Mouse (Mus musculus) Muller cell, postnatal 12 days (primary cell): ENCODE measurements around the gene Syngr2.

ENCODE experiments used
- DNase-seq: peaks from one replicate; pipeline ENCODE4 v3.0.0-alpha.2; 2015; ENCODE audit errors: inconsistent ontology term

The Syngr2 gene

DNA sequence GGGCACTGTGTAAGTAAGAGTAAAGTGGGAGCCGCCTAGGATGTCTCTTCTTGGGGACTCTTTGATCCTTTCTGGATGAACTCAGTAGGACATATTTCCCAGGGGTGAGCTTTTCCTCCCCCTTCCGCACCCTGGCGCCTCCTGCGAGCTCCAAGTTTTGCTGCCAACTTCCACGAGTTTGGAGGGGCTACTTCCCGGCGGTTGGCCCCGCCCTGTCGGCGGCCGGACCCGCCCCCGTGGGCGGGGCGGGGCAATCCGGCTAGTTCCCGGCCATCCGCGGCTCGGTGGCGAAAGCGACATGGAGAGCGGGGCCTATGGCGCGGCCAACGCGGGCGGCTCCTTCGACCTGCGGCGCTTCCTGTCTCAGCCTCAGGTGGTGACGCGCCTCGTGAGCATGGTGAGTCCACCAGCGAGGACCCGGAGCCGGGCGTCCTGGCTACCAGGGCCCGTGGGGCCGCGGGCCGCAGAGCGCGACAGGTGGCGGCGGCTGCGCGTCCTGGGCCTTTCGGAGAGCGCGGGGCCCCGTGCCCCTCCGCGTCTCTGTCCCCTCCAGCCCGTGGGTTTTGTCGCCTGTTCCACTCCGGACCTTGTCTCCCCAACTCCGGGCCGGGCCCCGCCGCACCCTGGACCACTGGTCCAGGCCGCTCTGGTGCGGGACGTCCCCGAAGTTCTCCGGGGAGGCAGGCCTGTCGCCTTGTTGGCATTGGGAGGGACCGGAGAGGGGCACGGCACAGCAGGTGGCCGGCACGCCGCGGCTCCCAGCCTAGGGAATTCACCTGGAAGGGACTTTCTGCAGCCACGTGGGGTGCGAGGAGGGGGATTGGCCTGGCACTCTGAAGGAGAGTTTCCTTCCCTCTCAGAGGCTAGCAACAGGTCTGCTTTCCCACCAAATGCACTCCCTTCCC, at the start of gene Syngr2, which contains the start of gene Gm20708:
TSS of gene Syngr2 (plus strand) at position 262 of the 905 bp plus-strand sequence.
TSS of gene Gm20708 (plus strand) at position 262 of the 905 bp plus-strand sequence.
- peak; percentile 87 for DNase-seq

DNA sequence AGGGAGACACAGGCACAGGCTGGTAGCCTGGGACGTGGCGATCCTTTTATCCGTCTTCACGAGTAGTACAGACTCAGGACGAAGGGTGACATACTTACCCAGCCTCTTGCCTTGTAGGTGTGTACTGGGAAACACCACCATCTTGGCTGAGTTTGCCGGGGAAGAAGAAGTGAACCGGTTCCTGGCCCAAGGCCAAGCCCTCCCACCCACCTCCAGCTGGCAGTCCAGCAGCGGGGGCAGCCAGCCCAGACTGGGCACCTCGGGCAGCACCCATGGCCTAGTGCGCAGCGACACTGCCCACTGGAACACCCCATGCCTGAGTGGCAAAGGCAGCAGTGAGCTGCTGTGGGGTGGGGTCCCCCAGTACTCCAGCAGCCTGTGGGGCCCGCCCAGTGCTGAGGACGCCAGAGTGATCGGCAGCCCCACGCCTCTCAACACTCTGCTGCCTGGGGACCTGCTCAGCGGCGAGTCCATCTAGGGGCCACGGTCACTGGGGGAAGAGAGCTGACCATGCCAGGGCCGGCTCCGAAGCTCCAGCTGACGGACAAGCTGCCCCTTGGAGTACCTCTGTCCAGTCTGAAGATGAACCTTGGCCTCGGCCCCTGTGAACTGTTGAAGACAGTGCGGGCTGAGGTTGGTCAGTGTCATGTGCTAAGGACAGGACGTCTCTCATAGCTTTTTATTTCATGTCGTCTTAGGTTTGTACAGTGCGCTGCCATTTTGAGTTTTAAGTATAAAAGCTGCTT, 48.9 kb upstream of the Syngr2 start:
- no peak for DNase-seq

DNA sequence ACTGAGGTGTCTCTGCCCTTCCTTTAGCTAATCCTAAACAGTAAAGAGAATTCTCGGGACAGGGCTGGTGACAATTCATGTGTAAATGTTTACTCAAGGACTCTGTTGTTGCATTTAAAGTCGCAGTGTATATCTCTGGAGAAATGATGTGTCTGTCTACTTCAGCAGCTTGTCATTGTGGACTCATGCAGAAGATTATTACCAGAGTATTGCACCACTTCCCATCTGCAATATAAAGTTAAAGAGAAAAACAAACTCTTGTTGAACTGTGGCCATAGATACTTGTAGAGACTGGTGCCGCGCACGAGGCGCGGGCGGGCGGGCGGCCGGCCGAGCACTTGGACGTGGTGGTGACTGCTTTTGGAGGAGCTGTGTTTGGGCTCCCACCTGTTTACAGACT, 47.7 kb upstream of the Syngr2 start:
- DNase-seq, result no peak

GRCm38 (mm10) chr11:117762246-117762645, 47.2 kb upstream of the Syngr2 start:
- DNase-seq, result no peak

- DNase-seq, result no peak
Measured at GRCm38 (mm10) chr11:117764319-117764718, 45.1 kb upstream of the Syngr2 start.

GRCm38 (mm10) chr11:117765361-117765760, 44.1 kb upstream of the Syngr2 start:
- no peak for DNase-seq

DNA sequence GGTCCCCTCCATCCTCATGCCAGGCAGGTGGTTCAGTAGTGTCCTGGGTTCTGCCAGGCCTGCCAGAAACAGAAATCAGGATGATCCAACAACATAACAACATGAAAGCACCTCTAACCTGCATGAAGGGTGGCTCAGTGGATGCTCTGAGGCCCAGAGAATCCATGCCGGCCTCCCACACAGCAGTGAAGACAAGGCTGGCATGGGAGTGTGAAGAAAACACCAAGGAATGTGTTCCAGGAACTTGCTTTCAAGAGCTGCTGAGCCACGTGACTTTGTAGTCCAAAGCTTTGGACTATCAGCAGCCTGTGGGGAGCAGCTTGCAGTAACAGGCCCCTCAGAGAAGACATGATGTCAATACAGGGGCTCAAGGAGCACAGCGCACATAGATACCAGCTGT, 43.2 kb upstream of the Syngr2 start:
- DNase-seq, result no peak

- DNase-seq, result no peak
Measured at GRCm38 (mm10) chr11:117768725-117769682, 40.5 kb upstream of the Syngr2 start.

DNA sequence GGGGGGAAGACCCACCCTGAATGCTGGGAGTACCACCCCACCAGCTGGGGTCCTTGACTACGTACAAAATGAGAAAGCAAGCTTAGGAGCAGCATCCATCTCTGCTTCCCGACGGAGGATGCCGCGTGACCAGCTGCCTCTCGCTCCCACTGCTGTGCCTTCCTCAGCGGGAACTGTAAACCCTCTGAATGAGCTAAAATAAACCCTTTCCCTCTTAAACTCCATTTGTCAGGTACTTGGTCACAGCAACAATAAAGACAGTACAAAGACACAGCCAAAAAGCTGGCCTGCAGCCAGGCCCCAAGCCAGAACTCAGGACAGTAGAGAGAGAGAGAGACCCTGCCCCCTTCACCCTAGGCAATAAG, 39.8 kb upstream of the Syngr2 start:
- no peak for DNase-seq

DNA sequence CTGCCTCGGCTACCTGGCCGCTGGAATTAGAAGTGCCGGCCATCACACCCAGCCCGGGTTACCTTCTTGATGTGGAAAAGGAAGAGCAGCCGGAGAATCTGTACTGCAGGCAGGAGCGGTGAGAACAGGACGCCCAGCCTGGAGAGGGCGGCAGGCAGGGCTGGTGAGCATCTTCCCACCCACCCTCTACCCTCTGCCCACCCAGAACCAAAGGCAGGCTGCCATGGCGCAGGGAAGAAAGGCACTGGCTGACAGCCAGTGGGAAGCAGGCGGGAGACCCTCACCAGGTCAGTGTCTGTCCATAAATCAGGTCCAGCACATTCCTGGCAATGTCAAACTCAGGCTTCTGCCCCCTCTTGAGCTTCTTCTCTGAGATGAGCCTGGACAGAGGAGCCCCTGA, 39.1 kb upstream of the Syngr2 start:
- DNase-seq, result no peak

DNA sequence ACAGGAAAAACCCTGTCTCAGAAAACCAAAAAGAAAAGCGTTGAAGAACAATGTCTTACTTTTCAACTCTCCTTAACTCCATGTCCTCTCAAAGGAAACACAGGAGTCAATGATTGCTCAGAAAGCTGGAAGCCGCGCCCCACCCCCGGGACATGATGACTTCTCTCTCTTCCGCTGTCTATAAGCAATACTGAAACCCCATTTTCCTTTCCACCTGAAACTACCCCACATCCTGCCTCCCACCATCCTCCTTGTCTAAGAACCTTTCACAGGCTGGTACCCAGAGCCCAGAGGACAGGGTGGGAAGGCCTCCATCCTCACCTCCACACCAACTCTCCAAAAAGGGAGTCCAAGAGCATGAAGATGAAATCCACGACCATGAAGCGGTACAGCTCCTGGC, 37.1 kb upstream of the Syngr2 start:
- DNase-seq, result no peak

DNA sequence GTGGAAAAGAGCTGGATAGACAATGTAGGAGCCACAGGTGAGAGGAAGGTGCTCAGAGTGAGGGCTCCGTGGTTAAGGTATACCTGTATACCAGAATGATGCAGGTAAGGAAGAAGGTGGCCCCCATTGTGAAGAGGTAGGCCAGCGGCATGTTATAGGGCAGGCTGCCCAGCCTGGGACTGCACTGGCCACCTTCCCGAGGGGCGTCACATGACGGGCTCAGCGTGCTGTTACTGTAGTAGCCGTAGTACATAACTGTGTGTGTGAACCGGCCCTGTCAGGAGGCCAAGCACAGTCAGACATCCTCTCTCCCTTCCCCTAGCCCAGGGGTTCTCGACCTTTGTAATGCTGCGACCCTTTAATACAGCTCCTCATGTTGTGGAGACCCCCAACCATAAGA, 34.5 kb upstream of the Syngr2 start:
- no peak for DNase-seq

- DNase-seq, result no peak
Measured at GRCm38 (mm10) chr11:117775540-117775939, 33.9 kb upstream of the Syngr2 start.

DNA sequence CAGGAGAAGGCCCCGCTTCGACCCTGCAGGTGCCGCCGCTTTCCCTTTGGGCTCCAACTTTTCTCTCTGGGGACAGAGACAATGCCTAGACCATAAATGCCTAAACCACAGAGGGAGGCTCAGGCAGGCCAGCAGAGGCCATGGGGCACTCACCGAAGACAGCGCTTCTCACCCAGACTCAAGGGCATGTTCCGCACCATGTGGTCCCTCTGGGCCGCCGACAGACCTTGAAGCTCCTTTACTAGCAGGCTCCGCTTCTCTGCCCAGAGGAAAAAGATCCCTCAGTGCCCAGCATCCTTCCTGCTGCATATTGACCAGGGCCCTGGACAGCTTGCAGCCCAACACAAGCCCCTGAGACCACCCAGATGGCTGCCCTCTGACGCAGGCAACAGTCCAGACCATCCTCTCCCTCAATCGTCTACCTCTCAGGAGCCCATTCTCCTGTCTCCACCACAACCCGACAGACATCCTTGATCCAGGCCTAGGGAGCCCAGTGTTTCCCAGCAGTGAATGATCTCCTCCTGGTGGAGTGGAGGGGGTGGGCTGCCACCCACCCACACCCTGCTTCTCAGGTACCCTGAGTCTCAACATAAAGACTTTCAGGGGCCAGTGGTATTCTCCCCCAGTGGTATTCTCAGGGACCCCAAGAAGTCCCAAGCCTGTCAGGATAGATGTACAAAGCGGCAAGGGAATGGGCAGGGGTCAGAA, 33.2 kb upstream of the Syngr2 start:
- DNase-seq, result no peak

DNA sequence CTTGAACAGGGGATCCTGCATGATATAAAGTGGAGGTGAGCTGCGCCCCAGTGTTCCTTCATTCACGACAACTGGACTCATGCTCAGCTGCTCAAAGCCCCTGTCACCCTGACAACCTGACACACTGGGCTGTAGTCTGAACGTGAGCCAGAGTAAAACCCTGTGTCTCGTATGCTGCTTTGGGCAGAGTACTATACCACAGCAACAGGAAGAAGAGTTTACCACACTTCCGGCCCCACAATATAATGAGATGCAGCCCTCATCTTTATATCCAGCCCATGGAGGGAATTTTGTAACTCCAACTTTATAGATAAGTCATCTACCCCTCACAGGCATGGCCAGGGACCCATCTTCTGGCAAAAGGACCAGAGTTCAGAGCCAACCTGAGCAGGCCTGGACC, 32.4 kb upstream of the Syngr2 start:
- DNase-seq, result no peak

GRCm38 (mm10) chr11:117778031-117778430, 31.4 kb upstream of the Syngr2 start:
- DNase-seq, result no peak

DNA sequence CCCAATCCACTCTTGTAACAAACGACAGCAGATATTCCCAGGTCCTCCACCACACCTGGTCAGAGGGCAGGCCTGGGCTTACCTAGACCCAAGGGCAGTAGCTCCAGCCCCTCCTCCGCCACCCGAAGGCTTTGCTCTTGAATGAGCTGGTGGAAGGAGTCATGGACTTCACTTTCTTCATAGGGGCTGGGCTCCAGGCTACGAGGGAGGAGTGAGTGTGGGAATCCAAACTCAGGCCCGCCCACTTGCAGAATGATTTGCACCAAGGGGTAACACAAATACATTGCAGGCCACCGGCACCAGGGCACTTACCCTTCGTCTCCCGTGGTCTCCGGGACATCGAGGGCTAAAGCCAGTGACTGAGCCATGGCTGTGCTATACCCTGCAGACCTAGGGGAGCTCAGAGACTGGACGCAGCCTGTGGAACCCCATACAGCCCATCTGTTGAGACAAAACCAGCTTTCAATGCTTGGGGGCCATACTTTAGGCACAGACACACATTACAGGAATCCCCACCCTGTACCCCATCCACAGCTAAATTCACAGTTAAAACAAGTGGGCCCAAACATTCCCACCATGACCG, 30.5 kb upstream of the Syngr2 start:
- no peak for DNase-seq

- peak; percentile 85 for DNase-seq
Measured at GRCm38 (mm10) chr11:117779434-117780198, 29.9 kb upstream of the Syngr2 start.

GRCm38 (mm10) chr11:117780199-117780515, 29.3 kb upstream of the Syngr2 start:
- no peak for DNase-seq

- DNase-seq, result peak; percentile 88
Measured at GRCm38 (mm10) chr11:117780582-117781111, 28.8 kb upstream of the Syngr2 start.
